Mouse (Mus musculus) midbrain, embryonic 16.5 days (tissue): ENCODE measurements at regions not wholly inside any gene's neighbourhood (a gene's known extent, or its start where the extent isn't known, plus 50 kb on each side); places are given as distances from the start of the nearest gene placed in this dataset.

ENCODE experiments used
- ATAC-seq: fragments of 200-750 bp; cut with Nextera tagmentation; 2 replicates; pipeline ENCODE4 v1.8.0; 2017; ENCODE audit warnings: moderate TSS enrichment
- H3K27ac ChIP-seq: fragments of 300-500 bp; sonication (generic); 2 replicates; pipeline ENCODE4 v1.5.1; 2014; ENCODE audit warnings: mild to moderate bottlenecking, low read length, mixed read lengths
- H3K27me3 ChIP-seq: fragments of 300-500 bp; sonication (generic); 2 replicates; pipeline ENCODE4 v1.6.1; 2014; ENCODE audit warnings: low read depth, low read length, mixed read lengths; ENCODE audit not compliant: control insufficient read depth, insufficient read depth
- H3K36me3 ChIP-seq: fragments of 300-500 bp; sonication (generic); 2 replicates; pipeline ENCODE4 v1.6.1; 2014; ENCODE audit warnings: mild to moderate bottlenecking, low read length, moderate library complexity, mixed read lengths; ENCODE audit not compliant: control insufficient read depth, insufficient read depth
- H3K4me1 ChIP-seq: fragments of 300-500 bp; sonication (generic); 2 replicates; pipeline ENCODE4 v1.6.1; 2014; ENCODE audit warnings: mild to moderate bottlenecking, low read length, mixed read lengths; ENCODE audit not compliant: control insufficient read depth, insufficient read depth
- H3K4me2 ChIP-seq: fragments of 300-500 bp; sonication (generic); 2 replicates; pipeline ENCODE4 v1.6.1; 2014; ENCODE audit warnings: mild to moderate bottlenecking, low read length, mixed read lengths
- H3K4me3 ChIP-seq: fragments of 300-500 bp; sonication (generic); 2 replicates; pipeline ENCODE4 v1.5.1; 2014; ENCODE audit warnings: low read depth, mild to moderate bottlenecking, low read length, moderate library complexity, mixed read lengths
- H3K9ac ChIP-seq: fragments of 300-500 bp; sonication (generic); 2 replicates; pipeline ENCODE4 v1.6.1; 2014; ENCODE audit warnings: low read depth, low read length, mixed read lengths
- H3K9me3 ChIP-seq: fragments of 300-500 bp; sonication (generic); replicated peaks from 2 replicates; pipeline ENCODE4 v1.6.1; 2014; ENCODE audit warnings: mild to moderate bottlenecking, low read length, mixed read lengths; ENCODE audit not compliant: control insufficient read depth, poor library complexity, severe bottlenecking
- WGBS: fragments of 180-500 bp; shearing (Covaris S2); extraction: QIAGEN DNeasy Blood & Tissue Kit; methylation state at CpG from one replicate; pipeline ENCODE4 v1.1.7; 2014; 5-methylcytosine and 5-hydroxymethylcytosine counted together

DNA sequence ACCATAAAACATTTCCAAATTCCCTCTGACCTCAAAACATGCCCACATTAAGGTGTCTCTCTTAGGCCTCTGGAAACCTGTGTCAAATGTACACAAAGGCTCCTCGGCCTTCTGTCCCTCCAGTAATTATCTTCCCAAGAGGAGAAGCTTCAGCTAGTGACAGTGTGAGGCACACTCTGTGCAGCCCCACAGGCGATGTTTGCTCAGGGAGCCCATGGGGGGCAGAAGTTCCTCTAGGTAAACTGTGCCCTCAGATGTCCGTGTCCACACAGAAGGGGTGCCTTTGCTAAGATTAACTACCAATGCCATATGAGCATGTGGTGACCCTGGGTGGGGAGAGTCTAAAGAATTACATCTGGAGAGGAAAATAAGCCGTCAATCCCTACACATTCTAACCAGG lies 152.4 kb downstream of the Zfp36l1 start:
- ATAC-seq, result no peak
- H3K9ac ChIP-seq, result no peak overlapping the region
- no peaks in the 10 kb centered on the region for H3K36me3 ChIP-seq
- no peak overlapping the region for H3K27ac ChIP-seq
- H3K4me3 ChIP-seq, result no peak overlapping the region
- WGBS, result 86% methylated on average over 4 of the region's 4 CpGs
- H3K27me3 ChIP-seq, result no peaks in the 10 kb centered on the region
- H3K9me3 ChIP-seq, result no peaks in the 10 kb centered on the region
- H3K4me1 ChIP-seq, result peaks cover 5% of the 10 kb centered on the region
- no peak overlapping the region for H3K4me2 ChIP-seq

DNA sequence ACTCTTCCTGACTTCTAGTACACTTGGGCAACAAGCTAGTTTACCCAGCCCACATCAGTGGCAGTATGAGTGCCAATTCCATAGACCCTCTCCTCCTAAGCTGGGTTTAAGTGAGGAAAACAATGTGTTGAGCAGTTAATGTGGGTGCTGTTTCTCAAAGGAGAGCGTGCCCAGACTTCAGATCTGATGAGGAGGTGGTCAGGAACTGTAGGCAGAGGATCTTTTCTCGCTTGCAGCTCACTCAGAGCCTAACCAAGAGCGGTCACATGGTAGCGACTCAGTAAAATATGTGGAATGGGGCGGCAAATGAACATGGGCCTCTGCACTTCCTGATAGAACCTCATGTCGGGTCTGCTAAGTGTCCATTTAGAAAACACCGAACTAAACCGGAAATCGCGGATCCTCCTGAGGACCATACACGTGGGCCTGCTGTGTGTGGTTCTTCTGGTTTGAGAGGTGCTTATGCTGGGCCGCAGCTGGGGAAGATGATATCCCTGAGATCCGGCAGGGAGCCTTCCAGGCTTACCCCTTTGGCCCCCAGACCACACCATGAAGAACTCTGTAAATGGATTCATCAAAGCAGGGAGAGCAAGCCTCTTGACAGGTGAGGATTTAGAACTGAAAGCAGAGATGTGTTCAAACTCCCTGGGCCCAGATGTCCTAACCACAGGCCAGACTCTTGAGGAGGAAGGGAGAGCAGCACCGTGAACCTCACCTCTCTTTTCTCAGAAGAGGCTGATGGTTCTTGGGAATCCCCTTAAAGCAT lies 153.1 kb downstream of the Zfp36l1 start:
- no peak for ATAC-seq
- Histone ChIP-seq H3K4me3 (no peak overlapping the region), H3K36me3 (no peaks in the 10 kb centered on the region), H3K9ac (no peak overlapping the region), H3K27ac (no peak overlapping the region), H3K27me3 (no peaks in the 10 kb centered on the region), H3K4me1 (no peaks in the 10 kb centered on the region; the same call in 1 of the 2 replicates), H3K4me2 (no peak overlapping the region), H3K9me3 (no peaks in the 10 kb centered on the region)
- 89% methylated on average over 14 of the region's 14 CpGs for WGBS

DNA sequence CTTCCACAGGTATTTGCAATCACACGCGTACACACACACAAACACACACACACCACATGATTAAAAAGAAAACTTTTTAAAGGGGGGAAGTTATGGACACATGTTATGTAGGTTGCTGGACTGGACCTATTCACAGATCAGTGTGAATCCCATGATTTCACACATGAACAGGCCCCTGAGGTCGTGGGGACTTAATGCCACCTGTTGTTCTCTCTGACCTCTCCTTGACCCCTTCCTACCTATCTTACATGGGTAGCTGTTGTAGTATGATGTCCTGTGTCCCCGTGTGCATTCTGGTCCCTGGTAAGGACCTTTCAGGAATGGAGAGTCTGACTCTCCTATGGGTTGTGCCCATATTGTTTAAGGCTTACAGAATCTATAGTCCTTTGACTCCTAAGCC lies 155.6 kb downstream of the Zfp36l1 start:
- WGBS, result 63% methylated on average over 4 of the region's 4 CpGs
- Histone ChIP-seq H3K9me3 (no peaks in the 10 kb centered on the region), H3K4me3 (no peak overlapping the region), H3K36me3 (no peaks in the 10 kb centered on the region), H3K9ac (no peak overlapping the region), H3K4me2 (no peak overlapping the region), H3K27ac (no peak overlapping the region), H3K4me1 (no peaks in the 10 kb centered on the region), H3K27me3 (no peaks in the 10 kb centered on the region)
- ATAC-seq, result no peak

DNA sequence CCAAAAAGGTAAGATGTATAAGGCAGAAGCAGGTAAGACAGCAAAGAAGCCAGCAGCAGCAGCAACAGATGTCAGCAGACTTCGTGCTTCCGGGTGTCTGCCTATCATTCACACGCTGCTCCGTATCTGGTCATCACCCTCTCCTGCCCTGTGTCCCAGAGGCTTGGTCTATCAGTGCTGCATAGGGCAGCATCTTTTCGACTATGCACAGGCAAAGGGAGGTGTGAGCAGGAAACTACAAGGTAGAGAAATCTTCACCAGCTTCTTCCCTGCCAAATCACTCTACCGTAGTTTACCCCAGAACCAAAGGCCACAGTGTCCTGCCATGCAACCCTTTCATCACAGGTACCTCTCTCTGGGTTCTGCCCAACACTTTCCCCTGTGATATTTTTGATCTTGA lies 156.5 kb downstream of the Zfp36l1 start:
- 87% methylated on average over 6 of the region's 6 CpGs for WGBS
- H3K9me3 ChIP-seq, result no peaks in the 10 kb centered on the region

DNA sequence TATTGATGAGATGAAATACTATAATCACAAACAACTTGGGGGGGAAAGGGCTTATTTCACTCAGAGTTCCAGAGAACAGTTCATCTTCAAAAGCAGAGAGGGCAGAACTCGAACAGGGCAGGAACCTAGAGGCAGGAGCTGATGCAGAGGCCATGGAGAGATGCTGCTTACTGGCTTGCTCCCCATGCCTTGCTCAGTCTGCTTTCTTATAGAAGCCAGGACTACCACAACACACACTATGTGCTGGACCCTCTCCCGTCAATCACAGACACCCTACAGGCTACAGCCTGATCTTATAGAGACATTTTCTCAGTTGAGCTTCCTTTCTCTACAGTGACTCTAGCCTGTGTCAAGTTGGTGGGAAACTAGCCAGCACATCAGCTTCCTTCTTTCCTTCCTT lies 157.3 kb downstream of the Zfp36l1 start:
- Histone ChIP-seq H3K9me3 (no peaks in the 10 kb centered on the region), H3K27me3 (no peaks in the 10 kb centered on the region), H3K4me1 (no peaks in the 10 kb centered on the region), H3K4me2 (no peak overlapping the region), H3K27ac (no peak overlapping the region), H3K9ac (no peak overlapping the region), H3K36me3 (no peaks in the 10 kb centered on the region), H3K4me3 (no peak overlapping the region)
- WGBS, result 90% methylated on average over 2 of the region's 2 CpGs
- no peak for ATAC-seq

More for the DNA sequence above, 156.5 kb downstream of the Zfp36l1 start:
- no peak overlapping the region for H3K27ac ChIP-seq
- no peak for ATAC-seq
- no peaks in the 10 kb centered on the region for H3K27me3 ChIP-seq
- no peaks in the 10 kb centered on the region for H3K36me3 ChIP-seq
- H3K4me1 ChIP-seq, result no peaks in the 10 kb centered on the region
- no peak overlapping the region for H3K4me3 ChIP-seq
- no peak overlapping the region for H3K4me2 ChIP-seq
- no peak overlapping the region for H3K9ac ChIP-seq

DNA sequence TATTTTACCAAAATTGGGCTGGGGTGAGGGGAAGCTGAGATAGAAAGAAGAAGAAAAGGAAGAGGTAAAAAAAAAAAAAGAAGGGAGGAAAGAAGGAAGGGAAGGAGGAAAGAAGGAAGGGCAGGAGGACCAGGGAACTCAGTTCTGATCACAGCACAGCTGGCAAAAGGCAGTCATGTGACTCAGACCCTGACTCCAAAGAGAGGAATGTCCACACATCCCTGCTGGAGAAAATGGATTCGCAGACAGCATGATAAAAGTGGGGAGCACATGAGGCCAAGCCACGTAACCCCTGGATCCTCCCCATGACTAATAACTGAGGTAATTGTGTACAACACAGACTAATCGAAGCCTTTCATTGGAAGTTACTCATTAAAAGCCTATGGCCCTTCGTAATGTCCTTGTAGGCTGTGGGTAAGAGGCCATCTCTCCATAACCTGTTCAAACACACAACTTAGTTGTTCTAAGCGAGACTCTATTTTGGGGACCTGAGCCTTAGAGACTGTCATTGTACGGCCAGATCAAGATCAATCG lies 162.2 kb downstream of the Zfp36l1 start:
- no peaks in the 10 kb centered on the region for H3K27me3 ChIP-seq
- H3K9ac ChIP-seq, result no peak overlapping the region
- no peaks in the 10 kb centered on the region for H3K9me3 ChIP-seq
- no peak for ATAC-seq
- 93% methylated on average over 7 of the region's 7 CpGs for WGBS
- H3K36me3 ChIP-seq, result no peaks in the 10 kb centered on the region
- H3K4me3 ChIP-seq, result no peak overlapping the region
- no peaks in the 10 kb centered on the region for H3K4me1 ChIP-seq
- no peak overlapping the region for H3K4me2 ChIP-seq
- H3K27ac ChIP-seq, result no peak overlapping the region

DNA sequence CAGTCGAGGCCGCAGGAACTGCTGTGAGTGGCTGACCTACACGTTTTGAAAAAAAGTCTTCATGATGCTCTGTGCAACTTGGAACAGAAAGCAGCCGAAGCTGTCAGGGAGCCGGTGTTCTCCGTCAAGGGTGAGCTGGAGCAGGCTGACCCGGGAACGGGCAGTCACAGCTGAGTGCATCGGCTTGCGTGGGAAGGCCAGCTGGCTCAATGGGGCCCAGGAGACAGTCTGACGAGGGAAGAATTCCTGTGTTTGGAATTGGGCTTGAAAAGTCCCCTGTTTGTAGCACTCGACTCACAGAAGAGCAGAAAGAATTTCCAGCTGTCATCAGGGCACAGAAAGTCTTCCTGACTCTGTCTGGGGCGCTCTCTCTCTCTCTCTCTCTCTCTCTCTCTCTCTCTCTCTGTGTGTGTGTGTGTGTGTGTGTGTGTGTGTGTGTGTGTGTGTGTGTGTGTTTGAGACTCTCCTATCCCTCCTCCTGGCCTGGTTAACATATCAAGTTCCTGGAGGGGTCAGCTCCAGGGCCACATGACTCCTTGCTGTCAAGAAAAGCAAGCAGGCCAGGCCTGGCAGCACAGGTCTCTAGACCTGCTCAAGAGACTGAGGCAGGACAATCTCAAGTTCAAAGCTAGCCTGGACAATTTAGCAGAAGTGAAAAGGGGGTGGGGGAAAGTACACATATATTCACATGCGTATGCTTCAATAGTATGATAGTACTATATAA lies 163.6 kb downstream of the Zfp36l1 start:
- H3K27ac ChIP-seq, result no peak overlapping the region
- H3K4me1 ChIP-seq, result 0 out of 2 replicates have a peak, but pooled peaks cover 3% of the 10 kb centered on the region
- no peaks in the 10 kb centered on the region for H3K27me3 ChIP-seq
- no peak for ATAC-seq
- no peaks in the 10 kb centered on the region for H3K36me3 ChIP-seq
- no peak overlapping the region for H3K4me2 ChIP-seq
- H3K4me3 ChIP-seq, result no peak overlapping the region
- no peak overlapping the region for H3K9ac ChIP-seq
- WGBS, result 29% methylated on average over 14 of the region's 14 CpGs
- H3K9me3 ChIP-seq, result no peaks in the 10 kb centered on the region

DNA sequence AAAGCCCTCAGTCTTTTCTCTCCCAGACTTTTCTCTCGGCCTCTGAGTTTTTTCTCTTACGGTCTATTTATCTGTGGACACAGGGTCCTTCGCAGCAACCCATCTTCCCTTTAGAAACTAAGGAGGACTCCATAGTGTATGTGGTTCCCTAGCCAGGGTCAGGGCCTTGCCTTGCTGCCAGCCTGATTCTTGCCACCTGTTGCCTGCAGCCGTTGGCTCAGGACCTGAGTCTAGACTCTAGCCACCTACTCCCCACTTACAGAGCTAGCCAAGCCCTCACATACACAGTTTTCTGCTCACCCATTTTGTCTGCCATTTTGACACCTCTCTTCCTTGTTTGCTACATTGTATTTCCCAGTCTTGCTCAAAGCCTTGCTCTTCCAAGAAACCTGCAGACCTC lies 165.2 kb downstream of the Zfp36l1 start:
- Histone ChIP-seq H3K4me3 (no peak overlapping the region), H3K4me2 (no peak overlapping the region), H3K27ac (no peak overlapping the region), H3K36me3 (no peaks in the 10 kb centered on the region), H3K4me1 (0 out of 2 replicates have a peak, but pooled peaks cover 3% of the 10 kb centered on the region), H3K9ac (no peak overlapping the region), H3K27me3 (no peaks in the 10 kb centered on the region), H3K9me3 (no peaks in the 10 kb centered on the region)
- ATAC-seq, result no peak
- WGBS, result 92% methylated on average over 4 of the region's 4 CpGs

DNA sequence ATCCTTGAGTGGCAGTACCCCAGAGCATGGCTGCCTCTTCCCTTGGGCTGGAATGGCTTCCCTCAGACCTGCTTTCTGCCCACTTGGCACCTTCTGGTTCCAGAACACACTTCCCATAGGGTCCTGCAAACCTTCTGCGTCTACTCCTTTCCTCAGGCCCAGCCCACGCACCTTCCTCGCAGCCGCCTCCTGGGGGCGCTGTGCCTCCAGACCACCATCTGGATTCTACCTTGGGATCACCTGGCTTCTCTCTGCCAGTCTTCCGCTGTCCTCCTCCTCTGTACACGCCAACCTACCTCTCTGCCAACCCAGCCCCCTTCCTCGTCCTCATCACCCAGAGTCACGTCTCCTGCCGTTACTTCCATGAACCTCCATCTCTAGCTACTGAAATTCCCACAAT lies 166.0 kb downstream of the Zfp36l1 start:
- no peak for ATAC-seq
- H3K4me1 ChIP-seq, result 0 out of 2 replicates have a peak, but pooled peaks cover 3% of the 10 kb centered on the region

More for the DNA sequence above, 166.0 kb downstream of the Zfp36l1 start:
- no peaks in the 10 kb centered on the region for H3K36me3 ChIP-seq
- H3K27ac ChIP-seq, result no peak overlapping the region
- WGBS, result 88% methylated on average over 10 of the region's 10 CpGs
- H3K4me2 ChIP-seq, result no peak overlapping the region
- no peak overlapping the region for H3K9ac ChIP-seq
- no peaks in the 10 kb centered on the region for H3K27me3 ChIP-seq
- H3K9me3 ChIP-seq, result no peaks in the 10 kb centered on the region
- H3K4me3 ChIP-seq, result no peak overlapping the region
